Mouse (Mus musculus) CH12.LX (cell line): ENCODE results near the gene Prdm10. TPM values are rescaled to one million over a fixed set of nuclear protein-coding genes. Genes with fewer than 3 reads are reported as not detected.

Source experiments
- DNase-seq: peaks from one replicate; pipeline ENCODE4 v3.0.0-alpha.2; 2013; ENCODE audit errors: extremely low read depth
- H3K27ac ChIP-seq: 2 replicates; pipeline ENCODE4 v1.5.1; 2012; ENCODE audit warnings: low read depth, mild to moderate bottlenecking, control low read depth, moderate library complexity; ENCODE audit not compliant: insufficient read depth
- H3K27me3 ChIP-seq: replicated peaks from 2 replicates; pipeline ENCODE3; 2012; ENCODE audit warnings: inconsistent platforms
- H3K36me3 ChIP-seq, 2 experiments: replicated peaks in 1 of 2; 2 replicates each; pipeline versions ENCODE3 to v1.6.1; 2012; ENCODE audit warnings: inconsistent platforms in 1 of 2, low read length in 1 of 2, mild to moderate bottlenecking in 1 of 2, mixed read lengths in 1 of 2, moderate library complexity in 1 of 2; ENCODE audit not compliant: control insufficient read depth in 1 of 2, insufficient read depth in 1 of 2
- H3K4me1 ChIP-seq, 2 experiments: 2 replicates each; pipeline ENCODE4 v1.6.1; 2012; ENCODE audit warnings: inconsistent platforms in 1 of 2, moderate library complexity in 1 of 2; ENCODE audit not compliant: insufficient read depth in 2 of 2, control insufficient read depth in 1 of 2
- H3K4me2 ChIP-seq: 2 replicates; pipeline ENCODE4 v1.6.1; 2012; ENCODE audit warnings: low read depth, mild to moderate bottlenecking, control low read depth; ENCODE audit not compliant: poor library complexity, insufficient read depth, severe bottlenecking
- H3K4me3 ChIP-seq, 3 experiments: fragments of 150-350 bp in 1 of 3; sonication (generic) in 1 of 3; replicated peaks in 1 of 3; 2 replicates each; pipeline versions ENCODE3 to v1.5.1; 2011 to 2012; ENCODE audit warnings: low read depth in 2 of 3, low read length in 2 of 3, mild to moderate bottlenecking in 2 of 3, moderate library complexity in 2 of 3, control low read depth in 1 of 3, improper control_type of control experiment in 1 of 3, inconsistent platforms in 1 of 3, mixed read lengths in 1 of 3; ENCODE audit not compliant: poor library complexity in 1 of 3
- H3K79me2 ChIP-seq: replicated peaks from 2 replicates; pipeline ENCODE4 v1.6.1; 2012; ENCODE audit warnings: mild to moderate bottlenecking, moderate library complexity; ENCODE audit not compliant: control insufficient read depth, poor library complexity, insufficient read depth, severe bottlenecking; ENCODE audit errors: extremely low read depth
- H3K9ac ChIP-seq: 2 replicates; pipeline ENCODE4 v1.6.1; 2012; ENCODE audit warnings: low read depth, mild to moderate bottlenecking, control low read depth, moderate library complexity; ENCODE audit not compliant: insufficient read depth
- H3K9me3 ChIP-seq: replicated peaks from 2 replicates; pipeline ENCODE3; 2012; ENCODE audit warnings: low read length, inconsistent platforms, mixed read lengths
- CHD2 ChIP-seq: IDR thresholded peaks from 2 replicates; pipeline ENCODE4 v1.6.1; 2011; ENCODE audit warnings: low read length, improper control_type of control experiment
- E2F4 ChIP-seq: IDR thresholded peaks from 2 replicates; pipeline ENCODE4 v1.6.1; 2011; ENCODE audit warnings: low read depth, low read length, improper control_type of control experiment; ENCODE audit not compliant: insufficient replicate concordance
- EP300 ChIP-seq: IDR thresholded peaks from 2 replicates; pipeline ENCODE4 v1.6.1; 2011; ENCODE audit warnings: low read length, improper control_type of control experiment
- ETS1 ChIP-seq: conservative IDR thresholded peaks from 2 replicates; pipeline ENCODE4 v1.6.1; 2012; ENCODE audit warnings: low read depth, mild to moderate bottlenecking, inconsistent platforms, low read length, improper control_type of control experiment, moderate library complexity
- GABPA ChIP-seq: IDR thresholded peaks from 2 replicates; pipeline ENCODE4 v1.6.1; 2012; ENCODE audit warnings: low read depth, low read length, improper control_type of control experiment, inconsistent platforms; ENCODE audit not compliant: insufficient replicate concordance
- HCFC1 ChIP-seq: IDR thresholded peaks from 2 replicates; pipeline ENCODE4 v1.6.1; 2012; ENCODE audit warnings: low read depth, mild to moderate bottlenecking, inconsistent platforms, low read length, improper control_type of control experiment
- IRF4 ChIP-seq: IDR thresholded peaks from 2 replicates; pipeline ENCODE4 v1.6.1; 2014; ENCODE audit warnings: low read depth, mild to moderate bottlenecking, inconsistent platforms, low read length, improper control_type of control experiment
- JUND ChIP-seq: conservative IDR thresholded peaks from 2 replicates; pipeline ENCODE4 v1.6.1; 2011; ENCODE audit warnings: low read depth, low read length, improper control_type of control experiment
- KAT2A ChIP-seq: IDR thresholded peaks from 2 replicates; pipeline ENCODE4 v1.6.1; 2012; ENCODE audit warnings: low read length, improper control_type of control experiment, inconsistent platforms; ENCODE audit not compliant: insufficient replicate concordance
- MAX ChIP-seq: IDR thresholded peaks from 2 replicates; pipeline ENCODE4 v1.6.1; 2011; ENCODE audit warnings: low read length, improper control_type of control experiment
- MEF2A ChIP-seq: IDR thresholded peaks from 2 replicates; pipeline ENCODE4 v1.6.1; 2014; ENCODE audit warnings: low read depth, mild to moderate bottlenecking, inconsistent platforms, low read length, improper control_type of control experiment, borderline replicate concordance
- MXI1 ChIP-seq: IDR thresholded peaks from 2 replicates; pipeline ENCODE4 v1.6.1; 2011; ENCODE audit warnings: mild to moderate bottlenecking, low read depth, low read length, improper control_type of control experiment
- PAX5 ChIP-seq: IDR thresholded peaks from 2 replicates; pipeline ENCODE4 v1.6.1; 2012; ENCODE audit warnings: low read length, inconsistent platforms, mixed read lengths
- SIN3A ChIP-seq: IDR thresholded peaks from 2 replicates; pipeline ENCODE4 v1.6.1; 2012; ENCODE audit warnings: low read length, improper control_type of control experiment, inconsistent platforms
- SMC3 ChIP-seq: IDR thresholded peaks from 2 replicates; pipeline ENCODE4 v1.6.1; 2011; ENCODE audit warnings: low read depth, low read length, improper control_type of control experiment
- TCF12 ChIP-seq: IDR thresholded peaks from 2 replicates; pipeline ENCODE4 v1.6.1; 2014; ENCODE audit warnings: low read depth, mild to moderate bottlenecking, inconsistent platforms, low read length, improper control_type of control experiment
- UBTF ChIP-seq: IDR thresholded peaks from 2 replicates; pipeline ENCODE4 v1.6.1; 2012; ENCODE audit warnings: low read depth, mild to moderate bottlenecking, inconsistent platforms, low read length, improper control_type of control experiment, moderate library complexity
- USF2 ChIP-seq: conservative IDR thresholded peaks from 2 replicates; pipeline ENCODE4 v1.6.1; 2011; ENCODE audit warnings: low read depth, low read length, improper control_type of control experiment
- ZC3H11A ChIP-seq: IDR thresholded peaks from 2 replicates; pipeline ENCODE4 v1.6.1; 2012; ENCODE audit warnings: low read depth, mild to moderate bottlenecking, inconsistent platforms, low read length, improper control_type of control experiment
- ZNF384 ChIP-seq: IDR thresholded peaks from 2 replicates; pipeline ENCODE4 v1.6.1; 2012; ENCODE audit warnings: low read depth, low read length, improper control_type of control experiment, inconsistent platforms
- dilution Hi-C: fragments of 300-500 bp; cut with MboI; formaldehyde crosslinking; loops from 2 replicates; pipeline ENCODE4 v1.14.3; 2020; ENCODE audit warnings: low sequenced_read_pairs; ENCODE audit not compliant: extremely low pct_unique_long_range_greater_than_20kb, extremely low pct_ligation_motif_present
- in situ Hi-C: fragments of 300-500 bp; cut with MboI; formaldehyde crosslinking; loops from 3 replicates; pipeline ENCODE4 v1.14.3; 2019; ENCODE audit warnings: low sequenced_read_pairs, low pct_ligation_motif_present, low pct_unique_long_range_greater_than_20kb, mixed read lengths
- polyA plus RNA-seq: library from polyadenylated mRNA; unstranded; fragments of >175 nt; gene quantifications from 2 replicates; pipeline ENCODE4 v1.2.1, GENCODE M21; 2012; ENCODE audit warnings: low read depth; ENCODE audit not compliant: insufficient read length
- total RNA-seq, 2 experiments: library from RNA; depleted of rRNA; stranded (reverse); fragments of 300-350 nt in 1 of 2; fragments of >200 nt in 1 of 2; gene quantifications; 2 replicates each; pipeline ENCODE4 v1.2.3; 2012 to 2014

Gene Prdm10
- total and polyA plus RNA-seq, 3 experiments: 4.5 to 6.7 (median 4.7) TPM

DNA sequence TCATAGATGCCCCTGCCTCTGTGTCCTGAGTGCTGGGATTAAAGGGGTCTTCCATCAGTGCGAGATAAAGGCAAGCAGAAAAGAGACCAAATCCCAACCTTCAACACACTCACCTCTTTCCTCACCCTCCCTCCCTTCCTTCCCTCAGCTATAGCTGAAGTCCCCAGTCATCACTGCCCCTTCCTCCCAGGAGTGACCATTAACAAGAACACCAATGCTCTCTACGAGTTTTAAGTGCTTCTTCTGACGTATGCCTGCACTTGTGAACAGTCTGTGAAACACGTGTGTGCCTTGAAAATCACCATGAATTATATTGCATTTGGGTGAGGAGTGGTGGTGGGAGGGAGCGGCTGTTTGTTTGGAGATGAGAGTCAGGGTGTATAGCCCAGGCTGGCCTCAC lies 44.3 kb upstream of the Prdm10 start:
- in situ Hi-C loops: no loop called here
- Histone ChIP-seq H3K36me3 (no peaks in the 10 kb centered on the region), H3K9me3 (no peaks in the 10 kb centered on the region), H3K9ac (no peak overlapping the region), H3K27me3 (peaks cover 2% of the 10 kb centered on the region), H3K27ac (no peak overlapping the region), H3K4me1 (peaks cover 3 to 6% of the 10 kb centered on the region in 2 experiments; a peak in 3 of 4 replicates), H3K4me2 (no peak overlapping the region), H3K79me2 (no peaks in the 10 kb centered on the region), H3K4me3 (no peak overlapping the region)
- dilution Hi-C loops: no loop called here
- no peak for DNase-seq
- TF ChIP-seq MEF2A (no peak), SMC3 (no peak), HCFC1 (no peak), KAT2A (no peak), ZNF384 (no peak), TCF12 (no peak), ZC3H11A (no peak), CHD2 (no peak), EP300 (no peak), MAX (no peak), UBTF (no peak), SIN3A (no peak), MXI1 (no peak), E2F4 (no peak), PAX5 (no peak), IRF4 (no peak), ETS1 (no peak)

DNA sequence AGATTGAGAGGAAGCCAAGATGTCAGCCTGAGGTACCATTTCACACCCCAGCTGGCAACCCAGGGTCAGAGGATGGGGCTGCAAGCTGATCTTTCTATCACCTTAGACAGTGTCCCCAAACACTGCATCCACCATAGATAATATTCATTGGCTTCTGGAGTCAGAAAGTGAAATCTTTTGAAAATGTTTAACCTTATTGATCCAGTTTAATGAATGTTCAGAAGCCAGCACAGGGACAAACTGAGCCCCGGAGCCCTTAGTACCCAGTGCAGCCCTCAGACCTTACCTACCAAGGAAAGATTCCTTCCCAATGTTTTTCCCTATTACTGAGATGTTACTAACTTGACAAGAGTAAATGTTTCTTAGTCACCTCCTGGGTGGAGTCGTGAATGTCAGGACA lies 41.8 kb upstream of the Prdm10 start:
- Histone ChIP-seq H3K4me2 (no peak overlapping the region), H3K27me3 (peaks cover 2% of the 10 kb centered on the region), H3K36me3 (no peaks in the 10 kb centered on the region), H3K4me3 (no peak overlapping the region), H3K79me2 (no peaks in the 10 kb centered on the region), H3K27ac (no peak overlapping the region), H3K9me3 (no peaks in the 10 kb centered on the region), H3K9ac (no peak overlapping the region), H3K4me1 (peaks cover 0 to 6% of the 10 kb centered on the region in 2 experiments; a peak in 3 of 4 replicates)
- DNase-seq: no peak
- in situ Hi-C loops (no loop called here), dilution Hi-C loops (no loop called here)
- no peak for TF ChIP-seq KAT2A
- TF ChIP-seq E2F4: no peak
- no peak for TF ChIP-seq USF2
- TF ChIP-seq TCF12: no peak
- no peak for TF ChIP-seq GABPA
- no peak for TF ChIP-seq SMC3
- no peak for TF ChIP-seq JUND
